Mouse (Mus musculus) embryonic facial prominence, embryonic 13.5 days (tissue): Measurements from ENCODE around the gene Nat14. TPM values are rescaled to one million over a fixed set of nuclear protein-coding genes. Genes with fewer than 3 reads are reported as not detected.

Source experiments
- ATAC-seq: fragments of 200-750 bp; cut with Nextera tagmentation; 2 replicates; pipeline ENCODE4 v1.8.0; 2017; ENCODE audit warnings: low read depth; ENCODE audit not compliant: insufficient number of reproducible peaks, insufficient read depth, low FRiP score, low TSS enrichment
- H3K27ac ChIP-seq: fragments of 300-500 bp; sonication (generic); 2 replicates; pipeline ENCODE4 v1.5.1; 2015; ENCODE audit warnings: moderate library complexity, mild to moderate bottlenecking, inconsistent platforms
- H3K27me3 ChIP-seq: fragments of 300-500 bp; sonication (generic); 2 replicates; pipeline ENCODE4 v1.6.1; 2015; ENCODE audit warnings: mild to moderate bottlenecking, inconsistent platforms
- H3K36me3 ChIP-seq: fragments of 300-500 bp; sonication (generic); 2 replicates; pipeline ENCODE4 v1.6.1; 2015; ENCODE audit warnings: mild to moderate bottlenecking, inconsistent platforms
- H3K4me1 ChIP-seq: fragments of 300-500 bp; sonication (generic); 2 replicates; pipeline ENCODE4 v1.6.1; 2015; ENCODE audit warnings: inconsistent platforms
- H3K4me2 ChIP-seq: fragments of 300-500 bp; sonication (generic); 2 replicates; pipeline ENCODE4 v1.6.1; 2015; ENCODE audit warnings: moderate library complexity, mild to moderate bottlenecking, inconsistent platforms
- H3K4me3 ChIP-seq: fragments of 300-500 bp; sonication (generic); 2 replicates; pipeline ENCODE4 v1.5.1; 2015; ENCODE audit warnings: mild to moderate bottlenecking, inconsistent platforms
- H3K9ac ChIP-seq: fragments of 300-500 bp; sonication (generic); 2 replicates; pipeline ENCODE4 v1.6.1; 2015; ENCODE audit warnings: mild to moderate bottlenecking, inconsistent platforms
- H3K9me3 ChIP-seq: fragments of 300-500 bp; sonication (generic); 2 replicates; pipeline ENCODE4 v1.6.1; 2016; ENCODE audit warnings: inconsistent platforms
- WGBS: fragments of 180-500 bp; shearing (Covaris S2); methylation state at CpG from one replicate; pipeline ENCODE4 v1.1.7; 2015; ENCODE audit warnings: mixed read lengths; 5-methylcytosine and 5-hydroxymethylcytosine counted together
- polyA plus RNA-seq: library from polyadenylated mRNA; unstranded; fragments of >200 nt; fragmentation: Nextera tagmentation; extraction: Ambion mirVana; gene quantifications from 2 replicates; pipeline ENCODE4 v1.2.1, GENCODE M21; 2015

The Nat14 gene
- polyA plus RNA-seq, 1 experiment from 2014 or later: 3.3 TPM

- Histone ChIP-seq H3K4me3 (no peak overlapping the region), H3K27me3 (no peaks in the 10 kb centered on the region), H3K9ac (peak overlapping the region; percentile 36), H3K4me2 (no peak overlapping the region), H3K27ac (peak overlapping the region; percentile 69), H3K9me3 (no peaks in the 10 kb centered on the region), H3K4me1 (peaks cover 60% of the 10 kb centered on the region), H3K36me3 (peaks cover 43% of the 10 kb centered on the region)
- no peak for ATAC-seq
- 63% methylated on average over 23 of the region's 23 CpGs for WGBS
Measured at GRCm38 (mm10) chr7:4920976-4921823, 628 bp upstream of the Nat14 start.

- Histone ChIP-seq H3K36me3 (peaks cover 39% of the 10 kb centered on the region), H3K9ac (peak overlapping the region; percentile 58), H3K4me1 (peaks cover 56% of the 10 kb centered on the region), H3K27ac (peak overlapping the region; percentile 90), H3K27me3 (no peaks in the 10 kb centered on the region), H3K9me3 (no peaks in the 10 kb centered on the region), H3K4me3 (peak overlapping the region; percentile 41), H3K4me2 (peak overlapping the region; percentile 80)
- WGBS: under 1% methylated on average over 14 of the region's 14 CpGs
- ATAC-seq: peak; percentile 33; the same call in 1 of the 2 replicates
Measured at GRCm38 (mm10) chr7:4922508-4922907, 680 bp downstream of the Nat14 start.

GRCm38 (mm10) chr7:4922931-4923565 is 1.2 kb downstream of the Nat14 start:
- H3K4me2 ChIP-seq: peak overlapping the region; percentile 80
- peaks cover 56% of the 10 kb centered on the region for H3K4me1 ChIP-seq
- H3K36me3 ChIP-seq: peaks cover 34% of the 10 kb centered on the region
- 0% methylated on average over 14 of the region's 14 CpGs for WGBS
- ATAC-seq: no peak
- no peaks in the 10 kb centered on the region for H3K9me3 ChIP-seq
- peak overlapping the region; percentile 90 for H3K27ac ChIP-seq
- H3K27me3 ChIP-seq: no peaks in the 10 kb centered on the region
- peak overlapping the region; percentile 41 for H3K4me3 ChIP-seq
- peak overlapping the region; percentile 58 for H3K9ac ChIP-seq

GRCm38 (mm10) chr7:4923586-4924364 is 1.9 kb downstream of the Nat14 start:
- no peaks in the 10 kb centered on the region for H3K9me3 ChIP-seq
- peaks cover 26% of the 10 kb centered on the region for H3K36me3 ChIP-seq
- peak overlapping the region; percentile 80 for H3K4me2 ChIP-seq
- WGBS: 5% methylated on average over 37 of the region's 37 CpGs
- H3K27me3 ChIP-seq: no peaks in the 10 kb centered on the region
- peak overlapping the region; percentile 90 for H3K27ac ChIP-seq
- 0 out of 2 replicates have a peak, but pooled peaks have one; percentile 4 for ATAC-seq
- H3K4me1 ChIP-seq: peaks cover 56% of the 10 kb centered on the region
- H3K4me3 ChIP-seq: peak overlapping the region; percentile 41
- peak overlapping the region; percentile 72 for H3K9ac ChIP-seq

DNA sequence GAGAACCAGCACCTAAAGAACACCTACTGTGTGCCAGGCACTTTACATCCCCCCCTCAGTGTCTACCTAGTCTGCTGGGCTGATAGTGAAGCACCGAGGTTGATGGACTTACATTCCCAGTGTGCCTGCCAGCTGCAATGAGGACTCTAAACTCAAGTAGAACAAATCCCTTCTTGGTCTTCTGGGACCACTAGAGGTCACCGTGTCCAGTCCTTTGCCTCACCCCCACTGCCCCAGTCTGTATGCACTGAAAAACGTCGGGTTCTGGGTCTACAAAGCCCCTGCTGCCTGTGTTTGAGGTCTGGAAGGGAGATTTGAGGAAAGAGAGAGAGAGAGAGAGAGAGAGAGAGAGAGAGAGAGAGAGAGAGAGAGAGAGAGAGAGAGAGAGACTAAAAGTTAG is 2.7 kb downstream of the Nat14 start:
- Histone ChIP-seq H3K4me2 (peak overlapping the region; percentile 80), H3K27me3 (no peaks in the 10 kb centered on the region), H3K36me3 (peaks cover 19% of the 10 kb centered on the region), H3K9me3 (no peaks in the 10 kb centered on the region), H3K9ac (peak overlapping the region; percentile 72), H3K27ac (peak overlapping the region; percentile 90), H3K4me1 (peaks cover 56% of the 10 kb centered on the region), H3K4me3 (peak overlapping the region; percentile 41; the same call in 1 of the 2 replicates)
- ATAC-seq: no peak
- 4% methylated on average over 4 of the region's 4 CpGs for WGBS

DNA sequence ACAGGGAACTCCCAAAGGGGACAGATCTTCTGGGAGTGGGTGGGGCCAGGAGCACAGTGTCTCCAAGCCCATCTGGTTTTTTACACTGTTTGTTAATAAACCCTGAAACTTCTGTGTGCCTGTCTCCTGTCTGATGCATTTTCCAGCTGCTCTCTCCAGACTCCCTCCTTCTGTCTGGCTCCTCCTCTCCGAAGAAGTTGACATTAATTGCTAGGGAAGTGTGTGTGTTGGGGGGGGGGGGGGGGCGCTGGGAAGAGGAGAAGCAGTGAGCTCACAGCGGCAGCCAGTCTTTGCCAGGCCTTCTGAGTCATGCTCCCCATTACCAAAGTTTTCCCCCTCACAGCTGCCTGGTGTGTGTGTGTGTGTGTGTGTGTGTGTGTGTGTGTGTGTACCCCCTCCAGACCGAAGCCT is 3.1 kb downstream of the Nat14 start:
- no peak; the same call in 1 of the 2 replicates for ATAC-seq
- Histone ChIP-seq H3K9me3 (no peaks in the 10 kb centered on the region), H3K4me1 (peaks cover 56% of the 10 kb centered on the region), H3K4me2 (peak overlapping the region; percentile 80), H3K27me3 (no peaks in the 10 kb centered on the region), H3K27ac (peak overlapping the region; percentile 90), H3K9ac (peak overlapping the region; percentile 72), H3K36me3 (peaks cover 15% of the 10 kb centered on the region), H3K4me3 (no peak overlapping the region)
- 8% methylated on average over 2 of the region's 4 CpGs for WGBS

GRCm38 (mm10) chr7:4925441-4926381 is 3.9 kb downstream of the Nat14 start, which contains the start of gene Ssc5d:
TSS of gene Ssc5d (plus strand) at chr7:4925785.
- Histone ChIP-seq H3K36me3 (peaks cover 7% of the 10 kb centered on the region), H3K4me2 (peak within 1 kb of the TSS; percentile 80), H3K27me3 (no peaks in the 10 kb centered on the region), H3K9ac (peak within 1 kb of the TSS; percentile 72), H3K4me3 (no peak within 1 kb of the TSS), H3K9me3 (no peaks in the 10 kb centered on the region), H3K4me1 (peaks cover 56% of the 10 kb centered on the region), H3K27ac (peak within 1 kb of the TSS; percentile 90)
- WGBS: 9% methylated on average over 6 of the region's 6 CpGs
- no peak for ATAC-seq

DNA sequence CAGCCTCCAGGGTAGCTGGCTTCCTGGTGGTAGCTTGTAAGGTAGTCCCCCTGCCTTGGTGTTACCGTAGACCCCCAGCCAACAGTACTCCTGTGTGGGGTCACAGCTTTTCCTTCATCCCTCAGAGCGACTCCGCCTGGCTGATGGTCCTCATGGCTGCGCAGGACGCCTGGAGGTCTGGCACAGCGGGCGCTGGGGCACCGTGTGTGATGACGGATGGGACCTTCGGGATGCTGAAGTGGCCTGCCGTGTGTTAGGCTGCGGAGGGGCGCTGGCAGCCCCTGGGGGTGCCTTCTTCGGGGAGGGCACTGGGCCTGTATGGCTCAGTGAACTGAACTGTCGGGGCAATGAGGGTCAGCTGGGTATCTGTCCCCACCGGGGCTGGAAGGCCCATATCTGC is 5.0 kb downstream of the Nat14 start:
- Histone ChIP-seq H3K27me3 (no peaks in the 10 kb centered on the region), H3K27ac (no peak overlapping the region), H3K4me1 (peaks cover 47% of the 10 kb centered on the region), H3K9me3 (no peaks in the 10 kb centered on the region), H3K4me2 (no peak overlapping the region), H3K9ac (no peak overlapping the region), H3K36me3 (no peaks in the 10 kb centered on the region), H3K4me3 (no peak overlapping the region)
- 75% methylated on average over 16 of the region's 16 CpGs for WGBS
- no peak for ATAC-seq

- WGBS: 61% methylated on average over 8 of the region's 8 CpGs
- Histone ChIP-seq H3K9me3 (no peaks in the 10 kb centered on the region), H3K4me2 (no peak overlapping the region), H3K27ac (no peak overlapping the region), H3K36me3 (no peaks in the 10 kb centered on the region), H3K9ac (no peak overlapping the region), H3K4me1 (peaks cover 39% of the 10 kb centered on the region), H3K27me3 (no peaks in the 10 kb centered on the region), H3K4me3 (no peak overlapping the region)
- no peak for ATAC-seq
Measured at GRCm38 (mm10) chr7:4927711-4928110, 5.9 kb downstream of the Nat14 start.

- 86% methylated on average over 17 of the region's 17 CpGs for WGBS
- no peak overlapping the region for H3K9ac ChIP-seq
Measured at GRCm38 (mm10) chr7:4928323-4928722, 6.5 kb downstream of the Nat14 start.

More at GRCm38 (mm10) chr7:4928323-4928722, 6.5 kb downstream of the Nat14 start:
- no peak for ATAC-seq
- no peaks in the 10 kb centered on the region for H3K27me3 ChIP-seq
- no peak overlapping the region for H3K4me3 ChIP-seq
- no peaks in the 10 kb centered on the region for H3K36me3 ChIP-seq
- no peak overlapping the region for H3K4me2 ChIP-seq
- H3K9me3 ChIP-seq: no peaks in the 10 kb centered on the region
- H3K27ac ChIP-seq: no peak overlapping the region
- peaks cover 33% of the 10 kb centered on the region for H3K4me1 ChIP-seq
